Mouse (Mus musculus) urinary bladder, adult 18-20 months (tissue): Measurements from ENCODE around the gene Wdtc1.

Experiments used
- DNase-seq, 2 experiments: peaks; one replicate each; pipeline ENCODE4 v3.0.0; 2022; ENCODE audit warnings: low spot score in 2 of 2, mixed read lengths in 2 of 2

The Wdtc1 gene

GRCm38 (mm10) chr4:133282656-133283055 is 70.6 kb downstream of the Wdtc1 start:
- DNase-seq: no peak

GRCm38 (mm10) chr4:133281951-133282481 is 71.3 kb downstream of the Wdtc1 start:
- DNase-seq: no peak

GRCm38 (mm10) chr4:133281513-133281912 is 71.8 kb downstream of the Wdtc1 start:
- DNase-seq: no peak

- no peak for DNase-seq
Observed at GRCm38 (mm10) chr4:133278482-133278881, 74.8 kb downstream of the Wdtc1 start.

DNA sequence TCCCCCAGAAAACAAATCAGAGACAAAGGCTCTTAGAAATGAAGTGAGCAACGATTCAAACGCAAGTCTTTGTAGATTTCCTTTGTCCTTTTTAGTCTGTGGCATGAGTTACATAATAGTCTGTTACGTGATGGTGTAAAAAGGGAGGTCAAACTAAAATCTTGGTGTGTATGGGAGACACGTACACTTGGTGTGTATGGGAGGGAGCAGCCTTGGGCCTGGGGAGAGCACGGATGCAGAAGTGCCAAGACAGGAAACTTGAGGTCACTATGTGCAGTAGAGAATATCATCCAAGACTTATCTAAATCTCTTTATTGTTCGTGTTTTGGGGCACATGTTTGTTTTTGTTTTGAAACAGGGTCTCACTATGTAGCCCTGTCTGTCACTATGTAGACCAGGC is 75.2 kb downstream of the Wdtc1 start:
- no peak for DNase-seq

DNA sequence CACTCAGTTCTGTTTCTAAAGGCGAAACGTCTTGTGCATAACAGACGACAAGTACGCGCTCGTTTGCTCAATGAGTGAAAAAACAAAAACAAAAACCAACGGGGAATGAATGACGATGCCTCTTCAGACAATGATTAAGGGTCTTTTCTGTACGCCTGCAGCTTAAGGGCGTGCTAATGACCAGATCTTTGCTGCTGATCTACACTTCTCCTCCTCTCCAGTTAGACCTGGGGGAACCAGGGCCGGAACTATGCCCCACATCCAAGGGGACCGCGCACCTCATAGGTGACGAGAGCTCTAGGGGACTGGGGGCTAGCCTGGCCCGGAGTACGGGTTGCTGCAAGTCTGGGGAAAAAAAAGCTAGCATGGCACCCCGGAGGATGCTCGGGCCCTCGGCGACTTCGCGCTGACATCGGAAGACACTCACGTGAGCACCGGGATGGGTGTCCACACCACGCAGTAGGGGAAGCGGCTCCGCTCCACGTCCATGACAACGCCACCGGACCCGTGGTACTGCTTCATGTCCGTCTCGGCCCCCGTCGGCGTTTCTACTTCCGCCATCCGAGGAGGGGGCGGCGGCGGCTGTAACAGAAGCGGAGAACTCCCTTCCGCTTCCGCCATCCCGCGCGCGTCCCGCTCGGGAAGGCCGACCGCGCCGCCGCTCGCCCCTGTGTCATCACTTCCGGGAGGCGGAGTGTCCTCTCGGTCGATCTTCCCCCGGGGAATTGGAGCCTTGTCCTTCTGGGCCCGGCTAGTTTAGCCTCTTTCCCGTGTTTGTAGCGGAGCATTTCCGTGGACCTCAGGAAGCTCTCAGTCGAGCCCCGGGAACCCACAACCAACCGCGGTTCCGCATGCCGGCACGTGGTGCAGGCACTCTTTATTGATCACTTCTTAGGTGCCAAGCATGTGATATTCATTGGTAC is 75.9 kb downstream of the Wdtc1 start, which contains the start of gene Tmem222:
Gene Tmem222 (minus strand): TSS at position 689 of the 923 bp plus-strand sequence.
- peak; percentile 94 to 99 for DNase-seq

DNA sequence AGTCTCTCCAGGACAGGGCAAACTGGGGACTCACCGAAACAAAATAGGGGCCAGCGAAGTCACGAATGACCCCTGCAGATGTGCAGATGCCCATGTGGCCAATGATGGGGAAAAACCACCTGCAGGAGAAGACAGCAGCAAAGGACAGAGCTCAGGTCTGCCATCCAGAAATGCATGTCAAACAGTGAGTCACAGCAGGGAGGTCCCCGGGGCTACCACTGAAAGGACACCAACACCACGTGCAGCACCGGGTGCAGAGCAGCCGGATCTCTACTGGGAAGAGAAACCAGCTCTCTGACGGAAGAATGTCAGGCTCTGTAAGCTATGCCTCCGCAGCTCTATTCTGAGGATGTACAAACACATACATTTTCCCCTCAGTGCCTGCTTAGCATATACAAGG is 82.4 kb downstream of the Wdtc1 start:
- no peak for DNase-seq

DNA sequence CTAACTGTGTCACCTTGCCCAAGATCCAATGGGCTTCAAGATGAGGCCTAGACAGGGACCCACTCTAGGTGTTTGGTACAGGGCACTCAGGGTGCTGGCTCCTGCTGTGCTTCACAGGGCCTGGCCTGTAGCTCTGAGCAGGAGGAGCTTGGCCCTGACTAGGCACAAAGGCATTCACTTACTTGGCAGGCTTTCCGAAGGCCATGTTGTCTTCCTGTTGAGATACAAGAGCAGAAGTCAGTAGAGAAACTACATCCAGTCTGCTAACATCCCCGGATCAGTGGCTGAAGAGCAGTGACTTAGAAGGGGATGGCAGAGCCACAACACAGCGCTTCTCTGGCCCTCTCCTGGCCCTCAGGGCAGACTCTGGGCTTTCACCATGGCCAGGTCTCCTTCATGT is 83.7 kb downstream of the Wdtc1 start:
- DNase-seq: no peak

- no peak for DNase-seq
Observed at GRCm38 (mm10) chr4:133268931-133269330, 84.3 kb downstream of the Wdtc1 start.

DNA sequence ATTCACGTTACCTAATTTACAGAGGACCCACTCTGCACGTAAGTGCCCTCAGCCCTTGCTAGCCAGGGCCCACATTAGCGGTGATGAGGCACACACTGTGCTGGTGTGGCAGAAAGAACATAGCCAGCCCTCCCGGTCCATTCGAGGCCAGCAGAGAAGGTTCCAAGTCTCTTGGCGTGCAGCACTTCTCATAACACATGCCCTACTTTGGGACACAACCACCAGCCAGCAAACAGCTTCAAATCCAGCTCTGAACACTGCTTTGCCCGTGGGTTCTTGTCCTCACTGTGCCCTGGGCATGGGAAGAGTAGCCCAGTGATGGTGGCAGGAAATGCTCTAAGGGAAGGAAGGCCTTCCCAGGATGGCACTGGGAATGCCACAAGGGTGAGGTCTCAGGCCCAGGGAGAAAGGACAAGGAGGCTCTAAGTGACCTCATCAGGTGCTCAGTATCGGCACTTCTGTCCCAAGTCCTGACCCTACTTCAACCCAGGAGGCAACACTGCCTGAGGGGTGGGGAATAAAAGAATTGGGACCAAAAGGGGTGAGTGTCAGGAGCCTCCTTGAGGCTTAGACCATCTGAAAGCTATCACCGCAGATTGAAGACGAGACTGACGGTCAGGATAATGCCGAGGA is 86.9 kb downstream of the Wdtc1 start:
- no peak for DNase-seq

DNA sequence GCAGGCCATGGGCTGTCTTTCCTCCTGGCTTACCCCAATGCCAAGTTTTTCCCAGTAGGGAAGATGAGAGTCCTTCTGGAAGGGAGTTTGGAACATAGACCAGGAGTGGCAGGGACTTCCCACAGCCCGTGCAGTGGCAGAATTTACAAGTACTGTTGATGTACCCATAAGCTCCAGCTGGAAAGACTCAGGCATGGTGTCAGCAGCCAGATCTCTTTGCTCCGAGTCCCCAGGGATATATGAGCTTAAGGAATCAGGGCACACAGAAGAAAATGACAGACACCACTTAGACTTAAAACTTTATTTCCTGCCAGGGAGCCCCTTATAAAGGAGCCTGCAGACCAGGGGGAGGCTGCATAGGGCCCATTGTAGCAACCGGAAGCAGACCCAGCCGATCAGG is 87.5 kb downstream of the Wdtc1 start:
- DNase-seq: no peak

GRCm38 (mm10) chr4:133265297-133265696 is 88.0 kb downstream of the Wdtc1 start:
- no peak for DNase-seq

GRCm38 (mm10) chr4:133264559-133264958 is 88.7 kb downstream of the Wdtc1 start:
- no peak for DNase-seq

DNA sequence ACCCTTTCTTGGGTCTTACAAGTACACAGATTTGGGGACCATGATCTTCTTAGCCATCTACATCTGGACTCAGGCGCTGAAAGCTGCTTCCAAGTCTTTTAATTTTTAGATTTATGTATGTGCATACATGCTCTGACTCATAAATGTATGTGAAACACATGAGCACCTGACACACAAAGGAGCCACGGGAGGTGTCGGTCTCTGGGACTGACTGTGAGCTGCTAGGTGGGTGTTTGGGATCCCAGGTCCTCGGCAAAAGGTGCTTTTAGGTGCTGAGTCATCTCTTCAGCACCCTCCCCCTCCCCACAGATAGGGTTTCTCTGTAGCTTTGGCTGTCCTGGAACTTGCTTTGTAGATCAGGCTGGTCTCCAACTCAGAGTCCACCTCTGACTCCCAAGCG is 89.5 kb downstream of the Wdtc1 start:
- no peak for DNase-seq

DNA sequence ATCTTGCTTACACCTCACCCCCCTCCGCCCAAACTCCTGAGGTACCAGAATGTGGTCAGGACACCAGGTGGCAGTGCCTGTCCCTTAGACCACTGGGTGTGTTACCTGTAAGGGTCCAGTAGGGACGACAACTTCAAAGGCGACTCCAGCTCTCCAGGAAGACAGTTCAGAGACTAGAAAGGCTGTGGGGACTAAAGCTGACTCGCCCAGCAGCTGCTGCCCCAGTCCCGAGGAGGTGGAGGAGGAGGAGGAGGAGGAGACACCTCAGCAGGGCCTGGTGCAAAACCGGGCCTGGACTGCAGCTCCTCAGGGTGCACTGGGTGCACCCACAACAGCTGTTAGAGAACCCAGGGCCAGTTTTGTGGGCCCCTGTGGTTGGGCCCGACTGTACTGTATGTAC is 90.4 kb downstream of the Wdtc1 start, which contains the start of gene Sytl1:
Gene Sytl1 (minus strand): TSS at position 232 of the 400 bp plus-strand sequence.
- DNase-seq: no peak

DNA sequence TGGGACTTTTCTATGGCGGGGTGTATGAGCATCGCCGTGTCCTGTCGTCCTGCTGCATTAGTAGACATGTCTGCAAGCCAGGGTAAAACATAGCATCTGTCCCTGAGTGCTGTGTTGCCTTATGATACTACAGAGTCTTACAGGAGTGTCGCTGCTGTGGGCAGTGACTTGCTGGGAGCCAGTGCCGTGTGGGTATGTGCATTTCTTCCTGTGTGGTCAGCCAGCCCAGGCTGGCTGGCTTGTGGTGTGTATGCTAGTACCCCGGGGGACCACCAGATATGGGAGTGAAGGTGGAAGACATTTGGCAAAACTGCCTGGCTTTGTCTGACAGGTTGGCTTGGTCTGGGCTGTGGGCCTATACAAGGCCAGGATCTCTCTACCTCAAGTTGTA is 90.9 kb downstream of the Wdtc1 start:
- DNase-seq: no peak

DNA sequence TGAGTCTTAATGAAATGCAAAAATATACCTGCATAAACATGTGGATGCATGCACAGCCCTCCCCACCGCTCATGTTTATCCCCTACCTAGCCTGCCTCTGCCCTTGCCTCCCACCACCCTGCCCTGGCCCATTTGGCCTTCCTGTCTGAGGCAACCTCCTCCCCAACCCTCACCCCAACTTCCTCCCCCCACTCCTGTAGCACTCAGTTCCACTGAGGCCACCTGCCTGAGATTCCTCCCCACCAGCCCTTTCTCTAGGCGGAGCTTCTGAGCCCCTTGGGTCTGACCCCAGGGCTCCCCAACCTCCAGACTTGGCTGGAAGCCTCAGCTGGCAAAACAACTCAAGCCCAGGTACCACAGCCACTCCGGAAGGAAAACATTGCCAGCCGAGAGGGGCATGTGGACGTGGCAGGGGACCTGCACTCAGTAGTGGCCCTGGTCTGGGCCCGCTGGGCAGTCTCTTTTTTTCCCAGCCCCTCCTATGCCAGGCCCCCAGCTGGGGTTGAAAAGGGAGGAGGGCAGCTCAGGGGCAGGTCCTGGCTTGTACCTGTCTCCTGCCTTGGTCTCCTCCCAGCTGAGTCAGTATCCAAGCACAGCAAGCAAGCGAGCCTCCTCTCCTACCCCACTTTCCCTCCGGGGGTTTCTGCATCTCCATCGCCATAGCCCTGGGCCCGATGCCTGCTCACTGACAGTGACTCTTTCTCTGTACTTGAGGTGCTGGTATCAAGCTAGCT is 91.5 kb downstream of the Wdtc1 start:
- DNase-seq: peak in 1 of 2 experiments; percentile 65

- peak; percentile 59 to 68 for DNase-seq
Observed at GRCm38 (mm10) chr4:133257798-133258408, 95.4 kb downstream of the Wdtc1 start.

DNA sequence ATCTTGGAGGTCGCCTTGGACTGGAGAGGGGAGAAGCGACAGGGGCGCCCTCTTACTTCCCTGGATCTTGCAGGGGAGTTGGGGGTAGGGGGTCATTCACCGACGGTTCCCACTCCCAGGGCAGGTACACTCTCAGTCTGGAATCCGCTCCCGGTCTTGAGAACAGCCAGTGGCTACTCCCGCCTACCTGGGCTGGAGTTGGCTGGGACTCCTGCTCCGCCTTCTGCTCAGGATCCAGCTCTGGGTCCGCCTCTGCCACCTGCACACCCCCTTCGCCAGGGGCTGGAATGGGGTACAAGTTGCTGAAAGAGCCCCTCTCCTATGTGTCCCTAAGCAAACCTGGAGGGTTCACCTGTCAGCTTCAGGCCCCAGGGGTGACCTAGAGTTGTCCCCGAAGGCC is 96.1 kb downstream of the Wdtc1 start:
- DNase-seq: no peak

DNA sequence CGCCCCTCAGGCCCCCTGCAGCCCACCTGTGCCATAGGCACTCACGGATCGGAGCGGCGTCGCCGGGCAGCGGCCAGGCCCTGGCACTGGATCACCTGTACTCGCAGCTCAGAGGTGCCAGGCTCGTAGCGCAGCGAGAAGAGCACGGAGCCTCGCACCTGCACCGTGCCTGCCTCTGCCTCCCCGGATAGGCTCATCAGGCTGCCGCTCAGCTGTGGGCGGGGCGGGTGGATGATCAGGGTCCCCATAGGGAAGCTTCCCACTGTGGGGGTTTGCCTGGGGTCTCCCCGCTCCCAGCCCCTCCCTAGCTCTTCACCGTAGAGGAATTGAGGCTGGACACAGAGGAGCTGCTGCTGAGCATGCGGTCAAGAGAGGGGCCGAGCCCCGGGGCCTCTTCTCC is 96.5 kb downstream of the Wdtc1 start:
- no peak for DNase-seq

- DNase-seq: no peak
Observed at GRCm38 (mm10) chr4:133255392-133255791, 97.9 kb downstream of the Wdtc1 start.

- no peak for DNase-seq
Observed at GRCm38 (mm10) chr4:133253412-133253811, 99.9 kb downstream of the Wdtc1 start.
